Mouse (Mus musculus) olfactory bulb, adult 2 months (tissue): ENCODE measurements around the gene Prkcd. TPM values are rescaled to one million over a fixed set of nuclear protein-coding genes. Genes with fewer than 3 reads are reported as not detected.

Source experiments
- H3K27ac ChIP-seq: fragments of 200-500 bp; 2 replicates; pipeline ENCODE4 v1.5.1; 2012; ENCODE audit warnings: low read depth, low read length; ENCODE audit not compliant: insufficient read depth
- H3K4me1 ChIP-seq: fragments of 200-500 bp; 2 replicates; pipeline ENCODE4 v1.6.1; 2012; ENCODE audit warnings: low read length; ENCODE audit not compliant: control insufficient read depth, insufficient read depth
- H3K4me3 ChIP-seq: fragments of 200-500 bp; 2 replicates; pipeline ENCODE4 v1.5.1; 2012; ENCODE audit warnings: mild to moderate bottlenecking, low read depth, low read length, moderate library complexity; ENCODE audit not compliant: insufficient read depth
- CTCF ChIP-seq: fragments of 200-500 bp; IDR thresholded peaks from 2 replicates; pipeline ENCODE4 v1.5.1; 2012; ENCODE audit warnings: low read depth, mild to moderate bottlenecking, low read length, moderate library complexity; ENCODE audit not compliant: insufficient read depth
- POLR2A ChIP-seq: fragments of 200-500 bp; IDR thresholded peaks from 2 replicates; pipeline ENCODE4 v1.6.1; 2012; ENCODE audit warnings: mild to moderate bottlenecking, low read depth, low read length, moderate library complexity; ENCODE audit not compliant: insufficient read depth
- WGBS: fragments of 180-500 bp; shearing (Covaris S2); methylation state at CpG from one replicate; pipeline ENCODE4 v1.1.7; 2018; 5-methylcytosine and 5-hydroxymethylcytosine counted together
- polyA plus RNA-seq: library from polyadenylated mRNA; stranded (reverse); fragments of >200 nt; gene quantifications from 2 replicates; pipeline ENCODE4 v1.2.4, GENCODE M21; 2012; ENCODE audit warnings: low replicate concordance; ENCODE audit not compliant: missing spikeins, insufficient read depth, insufficient read length

Gene Prkcd
- polyA plus RNA-seq, 1 experiment, result 164 TPM

GRCm38 (mm10) chr14:30628235-30628634 lies 2.2 kb upstream of the Prkcd start:
- Histone ChIP-seq H3K4me1 (peaks cover 25% of the 10 kb centered on the region), H3K27ac (no peak overlapping the region), H3K4me3 (no peak overlapping the region)
- TF ChIP-seq CTCF (no peak), POLR2A (no peak)
- WGBS, result 93% methylated on average over 5 of the region's 5 CpGs

- WGBS, result 66% methylated on average over 12 of the region's 12 CpGs
- Histone ChIP-seq H3K4me1 (peaks cover 25% of the 10 kb centered on the region), H3K4me3 (no peak overlapping the region), H3K27ac (no peak overlapping the region)
- TF ChIP-seq CTCF (no peak), POLR2A (no peak)
Observed at GRCm38 (mm10) chr14:30626756-30627742, 1.0 kb upstream of the Prkcd start.

GRCm38 (mm10) chr14:30625131-30625807 lies 741 bp downstream of the Prkcd start:
- peaks cover 27% of the 10 kb centered on the region for H3K4me1 ChIP-seq
- H3K27ac ChIP-seq, result no peak overlapping the region
- WGBS, result 6% methylated on average over 39 of the region's 39 CpGs
- peak overlapping the region; percentile 42 for H3K4me3 ChIP-seq
- TF ChIP-seq POLR2A (no peak), CTCF (no peak)

- TF ChIP-seq POLR2A (no peak), CTCF (no peak)
- H3K27ac ChIP-seq, result no peak overlapping the region
- WGBS, result 67% methylated on average over 8 of the region's 8 CpGs
Observed at GRCm38 (mm10) chr14:30624277-30624721, 1.7 kb downstream of the Prkcd start.

GRCm38 (mm10) chr14:30622556-30622955 lies 3.5 kb downstream of the Prkcd start:
- Histone ChIP-seq H3K27ac (no peak overlapping the region), H3K4me1 (peaks cover 27% of the 10 kb centered on the region), H3K4me3 (no peak overlapping the region)
- WGBS, result 89% methylated on average over 8 of the region's 8 CpGs
- TF ChIP-seq CTCF (no peak), POLR2A (no peak)

More at GRCm38 (mm10) chr14:30624277-30624721, 1.7 kb downstream of the Prkcd start:
- Histone ChIP-seq H3K4me1 (peaks cover 27% of the 10 kb centered on the region), H3K4me3 (no peak overlapping the region)

GRCm38 (mm10) chr14:30622130-30622529 lies 3.9 kb downstream of the Prkcd start:
- 82% methylated on average over 7 of the region's 7 CpGs for WGBS
- TF ChIP-seq CTCF (no peak), POLR2A (no peak)
- Histone ChIP-seq H3K4me1 (peaks cover 27% of the 10 kb centered on the region), H3K27ac (no peak overlapping the region), H3K4me3 (no peak overlapping the region)

- no peak overlapping the region for H3K4me3 ChIP-seq
- WGBS, result 83% methylated on average over 7 of the region's 7 CpGs
- TF ChIP-seq CTCF (no peak), POLR2A (no peak)
- H3K4me1 ChIP-seq, result peaks cover 12% of the 10 kb centered on the region
- no peak overlapping the region for H3K27ac ChIP-seq
Observed at GRCm38 (mm10) chr14:30619982-30620578, 5.9 kb downstream of the Prkcd start.

- Histone ChIP-seq H3K4me3 (no peak overlapping the region), H3K27ac (no peak overlapping the region), H3K4me1 (peaks cover 9% of the 10 kb centered on the region)
- TF ChIP-seq POLR2A (no peak), CTCF (no peak)
- WGBS, result 86% methylated on average over 2 of the region's 2 CpGs
Observed at GRCm38 (mm10) chr14:30618746-30619275, 7.2 kb downstream of the Prkcd start.
